Mouse (Mus musculus) MEL (cell line): ENCODE data around the gene Tmem44. TPM values are rescaled to one million over a fixed set of nuclear protein-coding genes. Genes with fewer than 3 reads are reported as not detected.

ENCODE experiments used
- DNase-seq: peaks from one replicate; pipeline ENCODE4 v3.0.0; 2011; ENCODE audit warnings: low read depth, low spot score
- H3K27ac ChIP-seq: 2 replicates; pipeline ENCODE4 v1.5.1; 2012; ENCODE audit warnings: low read depth, mild to moderate bottlenecking, control low read depth, low read length, moderate library complexity; ENCODE audit not compliant: control insufficient read depth
- H3K27me3 ChIP-seq, 2 experiments: fragments of 150-350 bp in 1 of 2; sonication (generic) in 1 of 2; 2 replicates each; pipeline ENCODE4 v1.6.1; 2012; ENCODE audit warnings: low read length in 2 of 2, mild to moderate bottlenecking in 2 of 2, improper control_type of control experiment in 1 of 2, moderate library complexity in 1 of 2; ENCODE audit not compliant: insufficient read depth in 2 of 2, control insufficient read depth in 1 of 2
- H3K36me3 ChIP-seq, 2 experiments: 2 replicates each; pipeline ENCODE4 v1.6.1; 2012 to 2014; ENCODE audit warnings: low read length in 2 of 2, improper control_type of control experiment in 1 of 2, inconsistent platforms in 1 of 2, mild to moderate bottlenecking in 1 of 2; ENCODE audit not compliant: insufficient read depth in 2 of 2, control insufficient read depth in 1 of 2
- H3K4me1 ChIP-seq, 2 experiments: fragments of 150-350 bp in 1 of 2; sonication (generic) in 1 of 2; 2 replicates each; pipeline ENCODE4 v1.6.1; 2012; ENCODE audit warnings: low read length in 2 of 2, improper control_type of control experiment in 1 of 2, mild to moderate bottlenecking in 1 of 2; ENCODE audit not compliant: insufficient read depth in 2 of 2, control insufficient read depth in 1 of 2
- H3K4me3 ChIP-seq, 2 experiments: fragments of 150-350 bp in 1 of 2; sonication (generic) in 1 of 2; 2 replicates each; pipeline ENCODE4 v1.5.1; 2012; ENCODE audit warnings: low read depth in 2 of 2, low read length in 2 of 2, mild to moderate bottlenecking in 2 of 2, moderate library complexity in 2 of 2, control low read depth in 1 of 2, improper control_type of control experiment in 1 of 2; ENCODE audit not compliant: control insufficient read depth in 1 of 2, insufficient read depth in 1 of 2
- H3K79me2 ChIP-seq: 2 replicates; pipeline ENCODE4 v1.6.1; 2012; ENCODE audit warnings: mild to moderate bottlenecking, low read length, moderate library complexity; ENCODE audit not compliant: control insufficient read depth, poor library complexity, insufficient read depth
- H3K9ac ChIP-seq: 2 replicates; pipeline ENCODE4 v1.6.1; 2012; ENCODE audit warnings: low read depth, mild to moderate bottlenecking, control low read depth, low read length, moderate library complexity; ENCODE audit not compliant: control insufficient read depth, poor library complexity, severe bottlenecking
- H3K9me3 ChIP-seq: fragments of 150-350 bp; sonication (generic); replicated peaks from 2 replicates; pipeline ENCODE4 v1.6.1; 2012; ENCODE audit warnings: mild to moderate bottlenecking, low read length, improper control_type of control experiment, moderate library complexity; ENCODE audit not compliant: insufficient read depth
- BHLHE40 ChIP-seq: IDR thresholded peaks from 2 replicates; pipeline ENCODE4 v1.6.1; 2012; ENCODE audit warnings: low read depth, mild to moderate bottlenecking, inconsistent platforms, low read length, improper control_type of control experiment, borderline replicate concordance
- E2F4 ChIP-seq: IDR thresholded peaks from 2 replicates; pipeline ENCODE4 v1.6.1; 2011; ENCODE audit warnings: low read depth, low read length, improper control_type of control experiment, borderline replicate concordance
- ELF1 ChIP-seq: IDR thresholded peaks from 2 replicates; pipeline ENCODE4 v1.6.1; 2014; ENCODE audit warnings: low read depth, mild to moderate bottlenecking, inconsistent platforms, low read length, improper control_type of control experiment, moderate library complexity
- EP300 ChIP-seq, 2 experiments: IDR thresholded peaks; 2 replicates each; pipeline ENCODE4 v1.6.1; 2011; ENCODE audit warnings: improper control_type of control experiment in 2 of 2, low read length in 2 of 2, low read depth in 1 of 2, mild to moderate bottlenecking in 1 of 2
- ETS1 ChIP-seq: IDR thresholded peaks from 2 replicates; pipeline ENCODE4 v1.6.1; 2012; ENCODE audit warnings: low read depth, mild to moderate bottlenecking, inconsistent platforms, low read length, improper control_type of control experiment, moderate library complexity
- HCFC1 ChIP-seq: IDR thresholded peaks from 2 replicates; pipeline ENCODE4 v1.6.1; 2012; ENCODE audit warnings: low read depth, mild to moderate bottlenecking, inconsistent platforms, low read length, improper control_type of control experiment, moderate library complexity
- KAT2A ChIP-seq: conservative IDR thresholded peaks from 2 replicates; pipeline ENCODE4 v1.6.1; 2012; ENCODE audit warnings: low read depth, low read length, improper control_type of control experiment, inconsistent platforms
- MAFK ChIP-seq: IDR thresholded peaks from 2 replicates; pipeline ENCODE4 v1.6.1; 2011; ENCODE audit warnings: low read depth, mild to moderate bottlenecking, low read length, improper control_type of control experiment, borderline replicate concordance
- MXI1 ChIP-seq: IDR thresholded peaks from 2 replicates; pipeline ENCODE4 v1.6.1; 2011; ENCODE audit warnings: mild to moderate bottlenecking, low read depth, low read length, improper control_type of control experiment
- MYB ChIP-seq: IDR thresholded peaks from 2 replicates; pipeline ENCODE4 v1.6.1; 2011; ENCODE audit warnings: mild to moderate bottlenecking, low read depth, low read length, improper control_type of control experiment
- RAD21 ChIP-seq: IDR thresholded peaks from 2 replicates; pipeline ENCODE4 v1.6.1; 2011; ENCODE audit warnings: mild to moderate bottlenecking, low read depth, low read length, improper control_type of control experiment
- RCOR1 ChIP-seq: IDR thresholded peaks from 2 replicates; pipeline ENCODE4 v1.6.1; 2012; ENCODE audit warnings: low read depth, mild to moderate bottlenecking, inconsistent platforms, low read length, improper control_type of control experiment
- TBP ChIP-seq: IDR thresholded peaks from 2 replicates; pipeline ENCODE4 v1.8.0; 2011; ENCODE audit warnings: low read depth, low read length, improper control_type of control experiment
- TCF12 ChIP-seq: IDR thresholded peaks from 2 replicates; pipeline ENCODE4 v1.6.1; 2014; ENCODE audit warnings: low read depth, mild to moderate bottlenecking, inconsistent platforms, low read length, improper control_type of control experiment, moderate library complexity
- USF2 ChIP-seq, 2 experiments: IDR thresholded peaks; 2 replicates each; pipeline ENCODE4 v1.6.1; 2011 to 2012; ENCODE audit warnings: improper control_type of control experiment in 2 of 2, low read length in 2 of 2, borderline replicate concordance in 1 of 2, inconsistent platforms in 1 of 2, low read depth in 1 of 2, mild to moderate bottlenecking in 1 of 2; ENCODE audit not compliant: insufficient read depth in 1 of 2
- ZC3H11A ChIP-seq: IDR thresholded peaks from 2 replicates; pipeline ENCODE4 v1.6.1; 2012; ENCODE audit warnings: low read depth, mild to moderate bottlenecking, inconsistent platforms, low read length, improper control_type of control experiment
- ZNF384 ChIP-seq: IDR thresholded peaks from 2 replicates; pipeline ENCODE4 v1.6.1; 2012; ENCODE audit warnings: low read depth, mild to moderate bottlenecking, inconsistent platforms, low read length, improper control_type of control experiment
- polyA plus RNA-seq, 2 experiments: library from polyadenylated mRNA; stranded (reverse) in 1 of 2; unstranded in 1 of 2; fragments of >175 nt in 1 of 2; fragments of >200 nt in 1 of 2; gene quantifications; 2 replicates each; pipeline versions ENCODE4 v1.2.1 to v1.2.4; 2012; ENCODE audit warnings: low replicate concordance in 2 of 2, low read depth in 1 of 2; ENCODE audit not compliant: insufficient read length in 2 of 2, insufficient read depth in 1 of 2, missing spikeins in 1 of 2
- total RNA-seq: library from RNA; depleted of rRNA; stranded (reverse); fragments of 300-350 nt; gene quantifications from 2 replicates; pipeline ENCODE4 v1.2.3, GENCODE M21; 2012

Gene Tmem44
- total and polyA plus RNA-seq, 3 experiments, result 0.50 to 1.4 TPM; not detected in 1

GRCm38 (mm10) chr16:30477006-30477405 lies 73.6 kb downstream of the Tmem44 start:
- Histone ChIP-seq H3K79me2 (no peaks in the 10 kb centered on the region), H3K9me3 (no peaks in the 10 kb centered on the region), H3K4me1 (no peaks in the 10 kb centered on the region), H3K36me3 (no peaks in the 10 kb centered on the region), H3K4me3 (no peak overlapping the region), H3K27me3 (no peaks in the 10 kb centered on the region), H3K27ac (no peak overlapping the region), H3K9ac (no peak overlapping the region)
- TF ChIP-seq HCFC1, result no peak
- no peak for TF ChIP-seq MAFK
- no peak for TF ChIP-seq RAD21
- no peak for TF ChIP-seq ZC3H11A
- DNase-seq, result no peak

DNA sequence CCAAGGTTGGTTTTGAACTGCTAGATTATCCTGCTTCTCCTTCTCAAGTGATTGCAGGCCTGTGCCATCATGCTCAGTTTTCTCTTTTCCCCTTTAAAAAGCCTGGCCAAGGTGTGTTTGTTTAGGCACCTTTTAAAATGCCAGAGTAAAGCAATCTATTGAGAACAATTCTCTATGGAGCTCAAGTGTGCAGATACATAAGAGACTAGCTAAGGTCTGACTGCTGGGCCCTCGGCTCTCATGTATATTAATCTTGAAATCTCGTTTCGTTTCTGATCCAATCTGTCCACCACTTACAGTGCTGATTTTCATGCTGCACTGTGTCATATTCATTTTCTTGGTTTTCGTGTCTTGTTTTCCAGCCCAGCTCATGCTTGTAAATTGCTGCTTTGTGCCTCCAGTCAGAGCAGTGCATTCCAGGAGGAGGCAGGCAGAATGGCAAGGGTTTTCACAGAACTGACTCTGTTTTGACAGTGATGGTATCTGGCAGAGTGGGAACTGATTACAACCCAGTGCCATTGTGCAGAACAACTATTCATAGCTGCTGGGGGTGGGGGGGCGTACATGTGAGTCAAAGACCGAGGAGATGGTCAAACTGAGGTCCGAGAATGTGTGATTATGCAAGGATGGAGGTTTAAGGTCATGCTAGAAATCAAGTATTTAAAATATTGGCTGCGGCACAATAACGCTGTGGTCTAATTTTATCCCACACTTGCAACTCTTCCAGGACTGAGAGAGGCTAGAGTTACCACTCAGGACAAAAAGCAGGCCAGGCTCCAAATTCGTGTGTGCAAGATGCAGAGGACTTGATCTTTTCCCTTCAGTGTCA lies 74.8 kb downstream of the Tmem44 start:
- no peak for TF ChIP-seq ZNF384
- TF ChIP-seq TCF12, result no peak
- TF ChIP-seq MXI1, result no peak
- TF ChIP-seq ELF1, result no peak
- no peak for TF ChIP-seq USF2 (IDR thresholded peaks at IDR 0.05; ENCODE audit: borderline replicate concordance in 1 of 2, insufficient read depth in 1 of 2, low read depth in 1 of 2, low read length in 2 of 2)
- no peak for TF ChIP-seq RAD21
- no peak for TF ChIP-seq RCOR1
- TF ChIP-seq ETS1, result no peak
- TF ChIP-seq E2F4, result no peak
- no peak for TF ChIP-seq KAT2A
- TF ChIP-seq EP300 (IDR thresholded peaks at IDR 0.05; ENCODE audit: low read depth in 1 of 2, low read length in 2 of 2), result no peak
- TF ChIP-seq TBP, result no peak
- TF ChIP-seq MYB, result no peak
- no peak for TF ChIP-seq BHLHE40
- Histone ChIP-seq H3K9me3 (no peaks in the 10 kb centered on the region), H3K9ac (no peak overlapping the region), H3K36me3 (no peaks in the 10 kb centered on the region), H3K4me1 (no peaks in the 10 kb centered on the region), H3K79me2 (no peaks in the 10 kb centered on the region), H3K4me3 (no peak overlapping the region), H3K27ac (no peak overlapping the region), H3K27me3 (no peaks in the 10 kb centered on the region)
- DNase-seq, result no peak
